In genomic region chr2:30285416-30286181, GRCm38 (mm10) we compare ENCODE assay signal across 8 mouse cellular contexts. TPM values are rescaled to one million over a fixed set of nuclear protein-coding genes. Genes with fewer than 3 reads are reported as not detected.
A peak's percentile ranks its signal among the peaks of the same experiment; 100 is the strongest.
DNase-seq lines count a peak whose midpoint lies in the region; ATAC-seq lines count a peak whose summit lies in the region.

No protein-coding gene starts in this region.

- H3K27ac ChIP-seq in lung, embryonic 16.5 days (ENCODE audit: low read length), result no peak overlapping the region
- H3K27ac ChIP-seq in heart, embryonic 12.5 days (ENCODE audit: poor library complexity, severe bottlenecking), result peak overlapping the region; percentile 41
- H3K27ac ChIP-seq in limb, embryonic 15.5 days, result 0 out of 2 replicates have a peak overlapping the region, but pooled peaks have one; percentile 38
- peak overlapping the region; percentile 57 for H3K27ac ChIP-seq in neural tube, embryonic 15.5 days (replicated peaks)

- no peak for DNase-seq in lung, postnatal 10 days
- no peak for DNase-seq in spleen, postnatal 36 days (ENCODE audit: low spot score in 2 of 2)
- DNase-seq in layer of hippocampus, adult 9-11 months, result no peak

- H3K9ac ChIP-seq in lung, embryonic 16.5 days (ENCODE audit: low read length), result peak overlapping the region; percentile 90
- peak overlapping the region; percentile 87 for H3K9ac ChIP-seq in heart, embryonic 12.5 days
- H3K9ac ChIP-seq in limb, embryonic 15.5 days, result peak overlapping the region; percentile 85
- peak overlapping the region; percentile 79 for H3K9ac ChIP-seq in neural tube, embryonic 15.5 days (replicated peaks)

- H3K4me2 ChIP-seq in lung, embryonic 16.5 days (ENCODE audit: low read depth, low read length), result peak overlapping the region; percentile 91
- H3K4me2 ChIP-seq in heart, embryonic 12.5 days, result peak overlapping the region; percentile 98
- peak overlapping the region; percentile 94 for H3K4me2 ChIP-seq in limb, embryonic 15.5 days
- peak overlapping the region; percentile 96 for H3K4me2 ChIP-seq in neural tube, embryonic 15.5 days

- no peaks in the 10 kb centered on the region for H3K9me3 ChIP-seq in lung, embryonic 16.5 days (ENCODE audit: control insufficient read depth, low read length)
- 0 out of 2 replicates have a peak, but pooled peaks cover 3% of the 10 kb centered on the region for H3K9me3 ChIP-seq in heart, embryonic 12.5 days (replicated peaks)
- H3K9me3 ChIP-seq in limb, embryonic 15.5 days, result no peaks in the 10 kb centered on the region
- H3K9me3 ChIP-seq in neural tube, embryonic 15.5 days (replicated peaks), result no peaks in the 10 kb centered on the region

- H3K4me1 ChIP-seq in lung, embryonic 16.5 days (replicated peaks; ENCODE audit: control insufficient read depth, insufficient read depth, low read length), result peaks cover 17% of the 10 kb centered on the region
- H3K4me1 ChIP-seq in heart, embryonic 12.5 days (replicated peaks), result peaks cover 23% of the 10 kb centered on the region
- H3K4me1 ChIP-seq in limb, embryonic 15.5 days, result peaks cover 23% of the 10 kb centered on the region
- H3K4me1 ChIP-seq in neural tube, embryonic 15.5 days, result peaks cover 25% of the 10 kb centered on the region

- 10% methylated on average over 38 of the region's 38 CpGs for WGBS in lung, embryonic 16.5 days
- 13% methylated on average over 38 of the region's 38 CpGs for WGBS in heart, embryonic 12.5 days
- 15% methylated on average over 38 of the region's 38 CpGs for WGBS in limb, embryonic 15.5 days
- 16% methylated on average over 38 of the region's 38 CpGs for WGBS in neural tube, embryonic 15.5 days

- peak; percentile 50 for ATAC-seq in lung, embryonic 16.5 days (ENCODE audit: low read depth)
- ATAC-seq in common myeloid progenitor, adult 5-6 weeks (replicated peaks; ENCODE audit: low read depth, poor library complexity, severe bottlenecking), result peak; percentile 34
- ATAC-seq in heart, embryonic 12.5 days (ENCODE audit: insufficient number of reproducible peaks, low FRiP score), result peak; percentile 27
- peak; percentile 20; the same call in 1 of the 2 replicates for ATAC-seq in limb, embryonic 15.5 days (ENCODE audit: insufficient number of reproducible peaks, low FRiP score, low TSS enrichment, low read depth)
- peak; percentile 72 for ATAC-seq in neural tube, embryonic 15.5 days (ENCODE audit: low FRiP score)

- H3K36me3 ChIP-seq in lung, embryonic 16.5 days (ENCODE audit: control insufficient read depth, insufficient read depth, low read length), result no peaks in the 10 kb centered on the region
- H3K36me3 ChIP-seq in heart, embryonic 12.5 days, result peaks cover 26% of the 10 kb centered on the region
- peaks cover 7% of the 10 kb centered on the region; the same call in 1 of the 2 replicates for H3K36me3 ChIP-seq in limb, embryonic 15.5 days
- peaks cover 11% of the 10 kb centered on the region for H3K36me3 ChIP-seq in neural tube, embryonic 15.5 days

- peak overlapping the region; percentile 92 for H3K4me3 ChIP-seq in lung, embryonic 16.5 days (ENCODE audit: low read length)
- H3K4me3 ChIP-seq in heart, embryonic 12.5 days, result peak overlapping the region; percentile 73
- H3K4me3 ChIP-seq in limb, embryonic 15.5 days, result peak overlapping the region; percentile 92
- H3K4me3 ChIP-seq in neural tube, embryonic 15.5 days (replicated peaks), result peak overlapping the region; percentile 88

- H3K27me3 ChIP-seq in lung, embryonic 16.5 days (ENCODE audit: control insufficient read depth, insufficient read depth, low read depth, low read length), result no peaks in the 10 kb centered on the region
- H3K27me3 ChIP-seq in heart, embryonic 12.5 days (replicated peaks), result no peaks in the 10 kb centered on the region
- H3K27me3 ChIP-seq in limb, embryonic 15.5 days, result no peaks in the 10 kb centered on the region
- no peaks in the 10 kb centered on the region for H3K27me3 ChIP-seq in neural tube, embryonic 15.5 days (replicated peaks)

RNA-seq across cellular contexts. Expression of gene Dolk, which starts 0.5 kb away (rescaled TPM):
- polyA plus RNA-seq in lung, embryonic 16.5 days (2015; fragmentation: Nextera tagmentation; extraction: Ambion mirVana), result 30.3 and 31.4 TPM in 2 replicates
- total RNA-seq in common myeloid progenitor, adult 5-6 weeks (2017), result 9.7 and 12.1 TPM in 2 replicates
- 26.6 and 27.1 TPM in 2 replicates for polyA plus RNA-seq in heart, embryonic 12.5 days (2016; fragmentation: Nextera tagmentation; extraction: Ambion mirVana)
- 31.5 and 33.4 TPM in 2 replicates for polyA plus RNA-seq in limb, embryonic 15.5 days (2015; fragmentation: Nextera tagmentation; extraction: Ambion mirVana)
- 37.4 and 38.5 TPM in 2 replicates for polyA plus RNA-seq in neural tube, embryonic 15.5 days (2015; fragmentation: Nextera tagmentation; extraction: Ambion mirVana)

RNA-seq across cellular contexts. Expression of gene Nup188, which starts 0.6 kb away (rescaled TPM):
- 30.5 and 33.6 TPM in 2 replicates for polyA plus RNA-seq in lung, embryonic 16.5 days (2015; fragmentation: Nextera tagmentation; extraction: Ambion mirVana)
- total RNA-seq in common myeloid progenitor, adult 5-6 weeks (2017), result 30.9 and 31.6 TPM in 2 replicates
- polyA plus RNA-seq in heart, embryonic 12.5 days (2016; fragmentation: Nextera tagmentation; extraction: Ambion mirVana), result 34.4 and 34.9 TPM in 2 replicates
- 28.2 and 32.4 TPM in 2 replicates for polyA plus RNA-seq in limb, embryonic 15.5 days (2015; fragmentation: Nextera tagmentation; extraction: Ambion mirVana)
- polyA plus RNA-seq in neural tube, embryonic 15.5 days (2015; fragmentation: Nextera tagmentation; extraction: Ambion mirVana), result 15.4 and 22.2 TPM in 2 replicates

RNA-seq across cellular contexts. Expression of gene Gm28038, which starts 4.8 kb away (rescaled TPM):
- polyA plus RNA-seq in lung, embryonic 16.5 days (2015; fragmentation: Nextera tagmentation; extraction: Ambion mirVana), result not detected in 2 replicates
- not detected in 2 replicates for total RNA-seq in common myeloid progenitor, adult 5-6 weeks (2017)
- polyA plus RNA-seq in heart, embryonic 12.5 days (2016; fragmentation: Nextera tagmentation; extraction: Ambion mirVana), result not detected in 2 replicates
- not detected in 2 replicates for polyA plus RNA-seq in limb, embryonic 15.5 days (2015; fragmentation: Nextera tagmentation; extraction: Ambion mirVana)
- polyA plus RNA-seq in neural tube, embryonic 15.5 days (2015; fragmentation: Nextera tagmentation; extraction: Ambion mirVana), result not detected in 2 replicates

RNA-seq across cellular contexts. Expression of gene Phyhd1, which starts 19.6 kb away (rescaled TPM):
- 7.4 and 8.2 TPM in 2 replicates for polyA plus RNA-seq in lung, embryonic 16.5 days (2015; fragmentation: Nextera tagmentation; extraction: Ambion mirVana)
- total RNA-seq in common myeloid progenitor, adult 5-6 weeks (2017), result 3.1 TPM in 1 of 2 replicates, not detected in the other
- 5.7 and 6.5 TPM in 2 replicates for polyA plus RNA-seq in heart, embryonic 12.5 days (2016; fragmentation: Nextera tagmentation; extraction: Ambion mirVana)
- 5.9 and 6.8 TPM in 2 replicates for polyA plus RNA-seq in limb, embryonic 15.5 days (2015; fragmentation: Nextera tagmentation; extraction: Ambion mirVana)
- 4.8 and 5.2 TPM in 2 replicates for polyA plus RNA-seq in neural tube, embryonic 15.5 days (2015; fragmentation: Nextera tagmentation; extraction: Ambion mirVana)

RNA-seq across cellular contexts. Expression of gene Gm28035, which starts 45.2 kb away (rescaled TPM):
- polyA plus RNA-seq in lung, embryonic 16.5 days (2015; fragmentation: Nextera tagmentation; extraction: Ambion mirVana), result 0.16 and 0.18 TPM in 2 replicates
- 5.3 TPM in 1 of 2 replicates, not detected in the other for total RNA-seq in common myeloid progenitor, adult 5-6 weeks (2017)
- 0.33 and 0.40 TPM in 2 replicates for polyA plus RNA-seq in heart, embryonic 12.5 days (2016; fragmentation: Nextera tagmentation; extraction: Ambion mirVana)
- polyA plus RNA-seq in limb, embryonic 15.5 days (2015; fragmentation: Nextera tagmentation; extraction: Ambion mirVana), result 0.10 and 0.11 TPM in 2 replicates
- polyA plus RNA-seq in neural tube, embryonic 15.5 days (2015; fragmentation: Nextera tagmentation; extraction: Ambion mirVana), result 0.12 and 0.32 TPM in 2 replicates

Comparison
In these comparisons a context has a peak if more than half of its experiments do, and no peak if none do; other contexts are left out.
1. ATAC-seq: peak in every context shown above with its lines; median percentile 72 in neural tube, embryonic 15.5 days; 50 in lung, embryonic 16.5 days; 34 in common myeloid progenitor, adult 5-6 weeks; 27 in heart, embryonic 12.5 days; 20 in limb, embryonic 15.5 days.